ENCODE assay signal across 25 mouse cellular contexts in the genomic region with DNA sequence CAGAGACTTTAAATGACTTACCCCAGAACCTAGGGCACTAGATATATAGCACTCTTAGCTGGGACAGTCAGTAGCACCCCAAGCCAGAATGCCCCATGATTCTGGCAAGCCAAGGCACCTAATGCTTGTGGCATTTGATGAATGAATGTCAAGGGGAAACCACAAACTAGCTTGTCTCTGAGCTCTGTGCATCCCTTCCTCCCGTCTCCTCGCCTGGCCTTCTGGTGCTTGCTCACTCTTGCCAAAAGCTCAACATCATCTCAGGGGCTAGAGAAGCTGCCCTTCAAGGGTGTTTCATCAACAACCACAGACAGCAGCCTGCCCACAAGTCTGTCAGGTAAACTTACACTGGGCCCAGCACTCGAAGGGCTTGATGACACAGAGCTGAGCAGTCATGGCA. TPM values are rescaled to one million over a fixed set of nuclear protein-coding genes. Genes with fewer than 3 reads are reported as not detected.
DNase-seq lines count a peak whose midpoint lies in the region; ATAC-seq lines count a peak whose summit lies in the region.
"Had no signal": no experiment of that assay in that cellular context is flagged by ENCODE, and none has a peak within 500 bp of the region (broad histone marks: within the 10 kb centered on the region; RNA-seq: fewer than 3 reads in every experiment).

No protein-coding gene starts in this region.

- no peak overlapping the region for H3K4me3 ChIP-seq in kidney, embryonic 14.5 days (ENCODE audit: low read length)
- no peak overlapping the region for H3K4me3 ChIP-seq in limb, embryonic 13.5 days
- H3K4me3 ChIP-seq: embryonic facial prominence, embryonic 13.5 days; forebrain, embryonic 10.5 days; forebrain, embryonic 15.5 days; gastrocnemius, adult 2 months; heart, adult 2 months; hindbrain, embryonic 12.5 days; megakaryocyte, embryonic 14.5 days; midbrain, embryonic 12.5 days; myocyte; neural tube, embryonic 12.5 days had no signal

- no peak overlapping the region for H3K4me2 ChIP-seq in kidney, embryonic 14.5 days (replicated peaks; ENCODE audit: low read depth, low read length)
- no peak overlapping the region for H3K4me2 ChIP-seq in limb, embryonic 13.5 days (replicated peaks)
- H3K4me2 ChIP-seq: embryonic facial prominence, embryonic 13.5 days; forebrain, embryonic 15.5 days; hindbrain, embryonic 12.5 days; liver, embryonic 11.5 days; midbrain, embryonic 12.5 days; neural tube, embryonic 12.5 days had no signal

- whole genome bisulfite sequencing in kidney, embryonic 14.5 days: 52% methylated on average over 3 of the region's 3 CpGs
- WGBS in limb, embryonic 13.5 days: 76% methylated on average over 3 of the region's 3 CpGs

- 0 out of 2 replicates have a peak overlapping the region, but pooled peaks have one; percentile 14 for H3K27ac ChIP-seq in kidney, embryonic 14.5 days (ENCODE audit: low read depth, low read length)
- H3K27ac ChIP-seq in limb, embryonic 13.5 days: no peak overlapping the region
- H3K27ac ChIP-seq: embryonic facial prominence, embryonic 13.5 days; forebrain, embryonic 10.5 days; forebrain, embryonic 15.5 days; gastrocnemius, adult 2 months; heart, adult 2 months; hindbrain, embryonic 12.5 days; midbrain, embryonic 12.5 days; neural tube, embryonic 12.5 days had no signal

- H3K9ac ChIP-seq in kidney, embryonic 14.5 days (ENCODE audit: low read depth, low read length): no peak overlapping the region
- H3K9ac ChIP-seq in limb, embryonic 13.5 days: no peak overlapping the region
- H3K9ac ChIP-seq: embryonic facial prominence, embryonic 13.5 days; forebrain, embryonic 15.5 days; hindbrain, embryonic 12.5 days; midbrain, embryonic 12.5 days had no signal

- no peaks in the 10 kb centered on the region for H3K27me3 ChIP-seq in kidney, embryonic 14.5 days (ENCODE audit: control insufficient read depth, insufficient read depth, low read length)
- peaks cover 41% of the 10 kb centered on the region for H3K27me3 ChIP-seq in limb, embryonic 13.5 days
- H3K27me3 ChIP-seq: forebrain, embryonic 15.5 days had no signal

- no peaks in the 10 kb centered on the region for H3K36me3 ChIP-seq in kidney, embryonic 14.5 days (ENCODE audit: control insufficient read depth, insufficient read depth, low read length)
- no peaks in the 10 kb centered on the region for H3K36me3 ChIP-seq in limb, embryonic 13.5 days
- H3K36me3 ChIP-seq: embryonic facial prominence, embryonic 13.5 days; forebrain, embryonic 10.5 days; forebrain, embryonic 15.5 days; hindbrain, embryonic 12.5 days; midbrain, embryonic 12.5 days; neural tube, embryonic 12.5 days had no signal

- peak; percentile 49 to 54 for DNase-seq in cerebellum, postnatal 10 days
- no peak for DNase-seq in kidney, adult 18-20 months
- DNase-seq in Muller cell, postnatal 12 days (ENCODE audit: inconsistent ontology term): peak; percentile 51
- DNase-seq in lung, adult 18-20 months: no peak
- DNase-seq: adrenal gland, adult 8-10 months; cerebellum, adult 8-10 months; gastrocnemius, adult 2 months; gastrocnemius, postnatal 36 days; heart, adult 2 months; heart, postnatal 14 days; lung, postnatal 4 days had no signal

- no peaks in the 10 kb centered on the region for H3K9me3 ChIP-seq in kidney, embryonic 14.5 days (ENCODE audit: control insufficient read depth, low read length)
- no peaks in the 10 kb centered on the region for H3K9me3 ChIP-seq in limb, embryonic 13.5 days
- H3K9me3 ChIP-seq: embryonic facial prominence, embryonic 13.5 days; forebrain, embryonic 10.5 days; forebrain, embryonic 15.5 days; hindbrain, embryonic 12.5 days; midbrain, embryonic 12.5 days; neural tube, embryonic 12.5 days had no signal

- ATAC-seq in cerebellum, adult (ENCODE audit: insufficient number of reproducible peaks, low FRiP score, low TSS enrichment): no peak
- ATAC-seq in kidney, embryonic 14.5 days (ENCODE audit: low FRiP score, low TSS enrichment): no peak
- ATAC-seq in limb, embryonic 13.5 days (ENCODE audit: low FRiP score, low read depth): 0 out of 2 replicates have a peak, but pooled peaks have one; percentile 9
- ATAC-seq: CD4-positive, CD25-positive, alpha-beta regulatory T cell, adult 4 months; forebrain, embryonic 15.5 days; intestine, embryonic 16.5 days had no signal

- peaks cover 25% of the 10 kb centered on the region for H3K4me1 ChIP-seq in kidney, embryonic 14.5 days (ENCODE audit: control insufficient read depth, insufficient read depth, low read length)
- peaks cover 36% of the 10 kb centered on the region for H3K4me1 ChIP-seq in limb, embryonic 13.5 days

RNA-seq across cellular contexts. Expression of gene Thap12, which starts 25.6 kb away (rescaled TPM):
- 50.3 and 81.3 TPM in 2 replicates for polyA plus RNA-seq in kidney, embryonic 14.5 days (2014; fragmentation: Nextera tagmentation; extraction: Ambion mirVana)
- polyA plus RNA-seq in limb, embryonic 13.5 days (2015; fragmentation: Nextera tagmentation; extraction: Ambion mirVana): 69.9 and 73.9 TPM in 2 replicates

Comparison
In these comparisons a context has a peak if more than half of its experiments do, and no peak if none do; other contexts are left out.
1. DNase-seq: peak in cerebellum, postnatal 10 days (2 of 2) and Muller cell, postnatal 12 days (single experiment); none in kidney, adult 18-20 months (single experiment) and lung, adult 18-20 months (0 of 2).